Mouse (Mus musculus) layer of hippocampus, adult 8-10 months (tissue): ENCODE measurements at regions not wholly inside any gene's neighbourhood (a gene's known extent, or its start where the extent isn't known, plus 50 kb on each side); places are given as distances from the start of the nearest gene placed in this dataset.

ENCODE experiments used
- DNase-seq, 2 experiments: peaks; one replicate each; pipeline ENCODE4 v3.0.0; 2022; ENCODE audit warnings: low spot score in 2 of 2

GRCm38 (mm10) chrX:58620403-58620802 lies 288.8 kb upstream of the 4930550L24Rik start:
- DNase-seq: peak; percentile 13 to 14
